Mouse (Mus musculus) hematopoietic multipotent progenitor cell, adult 10-12 weeks (in vitro differentiated cells): Measurements from ENCODE around the gene Spic. TPM values are rescaled to one million over a fixed set of nuclear protein-coding genes. Genes with fewer than 3 reads are reported as not detected.

Experiments used
- polyA plus RNA-seq: library from polyadenylated mRNA; stranded (reverse); fragments of >175 nt; gene quantifications from 2 replicates; pipeline ENCODE4 v1.2.3, GENCODE M21; 2012; ENCODE audit warnings: low replicate concordance

The Spic gene
- polyA plus RNA-seq: 3.2 and 7.4 TPM in 2 replicates

GRCm38 (mm10) chr10:88684925-88685324 is at the start of gene Spic:
Gene Spic (minus strand): TSS chr10:88685015.

DNA sequence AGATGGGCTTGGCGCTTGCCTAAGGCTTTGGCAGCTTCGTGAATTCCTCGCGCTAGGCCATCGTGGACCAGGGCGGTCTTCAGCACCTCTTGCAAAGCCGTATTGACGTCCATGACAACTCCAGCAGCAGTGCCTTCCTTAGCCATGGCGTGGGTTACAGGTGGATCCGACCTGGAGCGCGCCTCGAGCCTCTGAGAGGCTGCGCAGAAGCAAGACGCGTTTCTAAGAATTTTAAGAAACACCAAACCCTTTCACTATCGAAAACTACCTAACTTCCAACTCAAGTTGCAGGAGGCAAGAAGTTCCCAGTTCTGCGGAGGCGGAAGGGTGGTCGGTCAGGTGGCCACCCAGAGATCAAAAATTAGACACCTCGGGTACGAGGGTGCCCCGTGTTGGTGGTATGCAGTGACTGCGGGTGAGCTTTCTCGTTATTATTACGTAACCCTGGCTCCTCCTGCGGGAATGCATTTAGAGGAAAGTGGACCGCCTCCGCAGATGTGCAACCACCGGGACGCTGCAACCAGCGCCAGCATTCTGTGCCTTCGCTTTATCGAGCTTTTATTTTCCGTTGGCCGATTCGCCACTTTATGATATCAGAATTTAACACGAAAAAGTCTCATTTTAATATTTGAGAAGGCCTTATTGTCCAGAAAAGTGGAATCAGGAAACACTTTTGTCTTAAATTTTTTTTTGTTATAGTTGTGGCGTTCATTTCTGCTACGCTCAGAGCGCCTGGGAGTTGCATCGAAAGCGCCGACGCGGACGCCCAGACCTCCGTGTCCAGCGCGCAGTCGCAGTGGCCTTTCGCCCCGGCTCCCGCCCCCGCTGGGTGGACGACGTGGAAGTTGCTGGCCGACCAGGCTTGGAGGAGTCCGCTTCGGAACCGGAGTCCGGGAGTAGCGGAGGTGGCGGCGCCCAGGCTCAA is 46.0 kb upstream of the Spic start, which contains the start of gene Arl1:
Gene Arl1 (plus strand): TSS at position 288 of the 925 bp plus-strand sequence.

Other genes starting within 250 kb of the Spic start
- not detected in 2 replicates for gene Sycp3, start 225.4 kb downstream of the Spic start, polyA plus RNA-seq
- 16.7 and 27.9 TPM in 2 replicates for gene Chpt1, start 180.9 kb downstream of the Spic start, polyA plus RNA-seq
- not detected in 2 replicates for gene Mybpc1, start 79.9 kb downstream of the Spic start, polyA plus RNA-seq
- gene Arl1, start 45.8 kb upstream of the Spic start, polyA plus RNA-seq: 24.3 and 33.1 TPM in 2 replicates
- 3.4 and 19.9 TPM in 2 replicates for gene Utp20, start 141.8 kb upstream of the Spic start, polyA plus RNA-seq
- not detected in 2 replicates for gene Slc5a8, start 201.0 kb upstream of the Spic start, polyA plus RNA-seq